Mouse (Mus musculus) liver, embryonic 14.5 days (tissue): Measurements from ENCODE around the gene Dnah8. TPM values are rescaled to one million over a fixed set of nuclear protein-coding genes. Genes with fewer than 3 reads are reported as not detected.

ENCODE experiments used
- ATAC-seq: fragments of 200-750 bp; cut with Nextera tagmentation; 2 replicates; pipeline ENCODE4 v1.8.0; 2017; ENCODE audit warnings: moderate number of reproducible peaks, mild to moderate bottlenecking, moderate library complexity; ENCODE audit not compliant: insufficient read depth
- DNase-seq, 3 experiments: peaks; one replicate each; pipeline ENCODE4 v3.0.0-alpha.2; 2012 to 2013; ENCODE audit warnings: low read depth in 3 of 3, low spot score in 3 of 3
- H3K27ac ChIP-seq: fragments of 300-500 bp; sonication (generic); 2 replicates; pipeline ENCODE4 v1.5.1; 2014; ENCODE audit warnings: moderate library complexity, mild to moderate bottlenecking, control low read depth, inconsistent platforms
- H3K27me3 ChIP-seq: fragments of 300-500 bp; sonication (generic); 2 replicates; pipeline ENCODE4 v1.6.1; 2014; ENCODE audit warnings: mild to moderate bottlenecking, low read length, moderate library complexity; ENCODE audit not compliant: control insufficient read depth, insufficient read depth
- H3K36me3 ChIP-seq: fragments of 300-500 bp; sonication (generic); replicated peaks from 2 replicates; pipeline ENCODE4 v1.6.1; 2014; ENCODE audit warnings: low read depth; ENCODE audit not compliant: control insufficient read depth, insufficient read depth
- H3K4me1 ChIP-seq, 2 experiments: fragments of 200-500 bp in 1 of 2; fragments of 300-500 bp in 1 of 2; sonication (generic) in 1 of 2; replicated peaks; 2 replicates each; pipeline ENCODE4 v1.6.1; 2012 to 2014; ENCODE audit warnings: antibody characterized with exemption in 1 of 2, inconsistent platforms in 1 of 2, low read length in 1 of 2; ENCODE audit not compliant: control insufficient read depth in 2 of 2, insufficient read depth in 2 of 2
- H3K4me2 ChIP-seq: fragments of 300-500 bp; sonication (generic); 2 replicates; pipeline ENCODE4 v1.6.1; 2014; ENCODE audit warnings: low read depth, mild to moderate bottlenecking, control low read depth, moderate library complexity
- H3K4me3 ChIP-seq, 2 experiments: fragments of 200-500 bp in 1 of 2; fragments of 300-500 bp in 1 of 2; sonication (generic) in 1 of 2; 2 replicates each; pipeline ENCODE4 v1.5.1; 2012 to 2014; ENCODE audit warnings: low read depth in 2 of 2, low read length in 2 of 2, mild to moderate bottlenecking in 2 of 2, control low read depth in 1 of 2, inconsistent platforms in 1 of 2, moderate library complexity in 1 of 2; ENCODE audit not compliant: insufficient read depth in 1 of 2
- H3K9ac ChIP-seq: fragments of 300-500 bp; sonication (generic); replicated peaks from 2 replicates; pipeline ENCODE4 v1.6.1; 2014; ENCODE audit warnings: mild to moderate bottlenecking, control low read depth, moderate library complexity
- H3K9me3 ChIP-seq: fragments of 300-500 bp; sonication (generic); 2 replicates; pipeline ENCODE4 v1.6.1; 2016; ENCODE audit warnings: low read length, mixed read lengths; ENCODE audit not compliant: control insufficient read depth
- CTCF ChIP-seq: IDR thresholded peaks from 2 replicates; pipeline ENCODE4 v1.5.1; 2016; ENCODE audit warnings: antibody characterized with exemption, low read depth, control low read depth
- EP300 ChIP-seq: IDR thresholded peaks from 2 replicates; pipeline ENCODE4 v1.6.1; 2016; ENCODE audit warnings: antibody characterized with exemption, low read depth
- WGBS: fragments of 180-500 bp; shearing (Covaris S2); extraction: QIAGEN DNeasy Blood & Tissue Kit; methylation state at CpG from one replicate; pipeline ENCODE4 v1.1.7; 2014; ENCODE audit not compliant: insufficient replicate concordance; 5-methylcytosine and 5-hydroxymethylcytosine counted together
- polyA plus RNA-seq, 2 experiments: library from polyadenylated mRNA; depleted of rRNA in 1 of 2; stranded (reverse) in 1 of 2; unstranded in 1 of 2; fragments of >200 nt; fragmentation: Nextera tagmentation in 1 of 2; extraction: Ambion mirVana in 1 of 2; gene quantifications; 2 replicates each; pipeline versions ENCODE4 v1.2.1 to v1.2.3; 2012 to 2014

Dnah8 gene
- polyA plus RNA-seq, 2 experiments = 0.83 to 1.8 TPM

- Histone ChIP-seq H3K4me2 (no peak overlapping the region), H3K36me3 (no peaks in the 10 kb centered on the region), H3K4me3 (no peak overlapping the region), H3K9ac (no peak overlapping the region), H3K27ac (no peak overlapping the region), H3K4me1 (peaks cover 0 to 9% of the 10 kb centered on the region in 2 experiments; a peak in 3 of 4 replicates), H3K9me3 (no peaks in the 10 kb centered on the region), H3K27me3 (no peaks in the 10 kb centered on the region)
- DNase-seq (no peak), ATAC-seq (peak; percentile 48; the same call in 1 of the 2 replicates)
- no peak for TF ChIP-seq CTCF
- TF ChIP-seq EP300 = no peak
- WGBS = 27% methylated on average over 1 of the region's 1 CpGs
These were observed 13.6 kb downstream of the Dnah8 start for GRCm38 (mm10) chr17:30637714-30638113.

DNA sequence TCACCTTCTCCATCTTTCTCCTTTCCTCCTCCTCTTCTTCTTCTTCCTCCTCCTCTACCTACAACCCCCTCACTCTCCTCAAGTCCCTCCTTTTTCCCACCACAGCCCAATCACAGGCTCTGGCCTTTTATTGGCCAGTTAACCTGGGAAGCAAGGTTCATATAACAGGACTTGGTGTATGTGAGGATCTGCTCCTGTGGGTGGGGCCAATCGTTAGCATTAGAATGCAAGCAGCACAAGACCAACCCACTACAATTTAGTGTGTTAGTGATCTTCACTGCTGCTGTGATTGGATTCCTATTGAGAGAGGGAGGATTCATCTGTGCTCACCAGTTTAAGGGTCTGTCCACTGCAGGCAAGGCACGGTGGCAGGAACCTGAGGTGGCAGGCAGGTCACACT, 14.8 kb downstream of the Dnah8 start:
- Histone ChIP-seq H3K4me3 (no peak overlapping the region), H3K9ac (no peak overlapping the region), H3K27me3 (no peaks in the 10 kb centered on the region), H3K27ac (no peak overlapping the region), H3K4me2 (no peak overlapping the region), H3K9me3 (no peaks in the 10 kb centered on the region), H3K4me1 (peaks cover 0 to 9% of the 10 kb centered on the region in 2 experiments; a peak in 3 of 4 replicates), H3K36me3 (no peaks in the 10 kb centered on the region)
- DNase-seq = no peak
- 63% methylated on average over 2 of the region's 2 CpGs for WGBS
- TF ChIP-seq EP300 (no peak), CTCF (no peak)
- no peak for ATAC-seq

- 79% methylated on average over 5 of the region's 5 CpGs for WGBS
- no peaks in the 10 kb centered on the region for H3K9me3 ChIP-seq
- H3K36me3 ChIP-seq = no peaks in the 10 kb centered on the region
- H3K4me1 ChIP-seq = peaks cover 0 to 9% of the 10 kb centered on the region in 2 experiments; a peak in 3 of 4 replicates
- no peaks in the 10 kb centered on the region for H3K27me3 ChIP-seq
- H3K9ac ChIP-seq = no peak overlapping the region
- no peak overlapping the region for H3K4me2 ChIP-seq
- H3K4me3 ChIP-seq = no peak overlapping the region
- no peak for ATAC-seq
- H3K27ac ChIP-seq = no peak overlapping the region
- TF ChIP-seq CTCF (no peak), EP300 (no peak)
- no peak for DNase-seq
These were observed 16.7 kb downstream of the Dnah8 start for GRCm38 (mm10) chr17:30640896-30641295.

- no peak overlapping the region for H3K9ac ChIP-seq
- H3K27ac ChIP-seq = no peak overlapping the region
- WGBS = 77% methylated on average over 3 of the region's 3 CpGs
- no peaks in the 10 kb centered on the region for H3K4me1 ChIP-seq
- no peak overlapping the region for H3K4me3 ChIP-seq
- H3K27me3 ChIP-seq = no peaks in the 10 kb centered on the region
- no peak overlapping the region for H3K4me2 ChIP-seq
- TF ChIP-seq CTCF = peak; percentile 68
- TF ChIP-seq EP300 = no peak
- H3K36me3 ChIP-seq = no peaks in the 10 kb centered on the region
- ATAC-seq (no peak), DNase-seq (no peak)
- H3K9me3 ChIP-seq = peaks cover 4% of the 10 kb centered on the region
These were observed 24.6 kb downstream of the Dnah8 start for GRCm38 (mm10) chr17:30648770-30649169.

GRCm38 (mm10) chr17:30653010-30653409, 28.9 kb downstream of the Dnah8 start:
- no peaks in the 10 kb centered on the region for H3K36me3 ChIP-seq

More at GRCm38 (mm10) chr17:30653010-30653409, 28.9 kb downstream of the Dnah8 start:
- no peak overlapping the region for H3K27ac ChIP-seq
- H3K4me1 ChIP-seq = no peaks in the 10 kb centered on the region
- no peak overlapping the region for H3K9ac ChIP-seq
- DNase-seq (no peak), ATAC-seq (no peak)
- peaks cover 4% of the 10 kb centered on the region for H3K9me3 ChIP-seq
- no peak overlapping the region for H3K4me3 ChIP-seq
- TF ChIP-seq EP300 = no peak
- peak; percentile 78 for TF ChIP-seq CTCF
- H3K4me2 ChIP-seq = no peak overlapping the region
- H3K27me3 ChIP-seq = no peaks in the 10 kb centered on the region
- 88% methylated on average over 6 of the region's 6 CpGs for WGBS
